In genomic region chr11:116413631-116414022, GRCm38 (mm10) we compare ENCODE assay signal across 9 mouse cellular contexts. TPM values are rescaled to one million over a fixed set of nuclear protein-coding genes. Genes with fewer than 3 reads are reported as not detected.
DNase-seq lines count a peak whose midpoint lies in the region; ATAC-seq and TF ChIP-seq lines count a peak whose summit lies in the region.
"Had no signal": no experiment of that assay in that cellular context is flagged by ENCODE, and none has a peak within 500 bp of the region (broad histone marks: within the 10 kb centered on the region; RNA-seq: fewer than 3 reads in every experiment).

No protein-coding gene starts in this region.

- 0 out of 2 replicates have a peak, but pooled peaks cover 6% of the 10 kb centered on the region for H3K27me3 ChIP-seq in heart, embryonic 11.5 days (ENCODE audit: control insufficient read depth, insufficient read depth, low read length)
- no peaks in the 10 kb centered on the region for H3K27me3 ChIP-seq in hindbrain, embryonic 14.5 days (ENCODE audit: control insufficient read depth, insufficient read depth, low read length)
- H3K27me3 ChIP-seq in midbrain, embryonic 12.5 days = peaks cover 14% of the 10 kb centered on the region

- peaks cover 11% of the 10 kb centered on the region; the same call in 1 of the 2 replicates for H3K4me1 ChIP-seq in heart, embryonic 11.5 days (ENCODE audit: control insufficient read depth, insufficient read depth, low read length)
- peaks cover 8 to 10% of the 10 kb centered on the region in 2 experiments; a peak in 3 of 4 replicates for H3K4me1 ChIP-seq in ES-E14 (ENCODE audit: control insufficient read depth in 2 of 2, insufficient read depth in 2 of 2, low read length in 2 of 2, poor library complexity in 1 of 2)
- peaks cover 15% of the 10 kb centered on the region for H3K4me1 ChIP-seq in hindbrain, embryonic 14.5 days (replicated peaks; ENCODE audit: control insufficient read depth, insufficient read depth, low read length)
- H3K4me1 ChIP-seq in midbrain, embryonic 12.5 days = peaks cover 29% of the 10 kb centered on the region

- 65% methylated on average over 4 of the region's 4 CpGs for WGBS in heart, embryonic 11.5 days (ENCODE audit: insufficient replicate concordance)
- 61% methylated on average over 4 of the region's 4 CpGs for WGBS in hindbrain, embryonic 14.5 days
- 84% methylated on average over 4 of the region's 4 CpGs for WGBS in midbrain, embryonic 12.5 days

- no peak overlapping the region for H3K27ac ChIP-seq in heart, embryonic 11.5 days (ENCODE audit: low read depth, low read length)
- H3K27ac ChIP-seq in ES-E14 (ENCODE audit: insufficient read depth, low read depth, low read length, poor library complexity, severe bottlenecking) = no peak overlapping the region
- peak overlapping the region; percentile 97 for H3K27ac ChIP-seq in hindbrain, embryonic 14.5 days
- H3K27ac ChIP-seq in midbrain, embryonic 12.5 days (replicated peaks) = peak overlapping the region; percentile 87

- no peak for ATAC-seq in heart, embryonic 11.5 days (replicated peaks; ENCODE audit: insufficient number of reproducible peaks, low FRiP score, low TSS enrichment)
- ATAC-seq in hindbrain, embryonic 14.5 days (ENCODE audit: low FRiP score) = peak; percentile 9; the same call in 1 of the 2 replicates
- ATAC-seq in midbrain, embryonic 12.5 days (ENCODE audit: low FRiP score, low read depth) = peak; percentile 32; the same call in 1 of the 2 replicates

- no peaks in the 10 kb centered on the region for H3K36me3 ChIP-seq in heart, embryonic 11.5 days (ENCODE audit: control insufficient read depth, insufficient read depth, low read length)
- no peaks in the 10 kb centered on the region for H3K36me3 ChIP-seq in ES-E14 (ENCODE audit: control insufficient read depth, insufficient read depth, low read length, poor library complexity, severe bottlenecking)
- no peaks in the 10 kb centered on the region for H3K36me3 ChIP-seq in hindbrain, embryonic 14.5 days (replicated peaks; ENCODE audit: control insufficient read depth, insufficient read depth)
- H3K36me3 ChIP-seq in midbrain, embryonic 12.5 days = no peaks in the 10 kb centered on the region

- H3K4me2 ChIP-seq in heart, embryonic 11.5 days = peak overlapping the region; percentile 100
- peak overlapping the region; percentile 74 for H3K4me2 ChIP-seq in hindbrain, embryonic 14.5 days (replicated peaks)
- H3K4me2 ChIP-seq in midbrain, embryonic 12.5 days (replicated peaks) = peak overlapping the region; percentile 99

- no peaks in the 10 kb centered on the region for H3K9me3 ChIP-seq in heart, embryonic 11.5 days (replicated peaks; ENCODE audit: control insufficient read depth, low read length)
- no peaks in the 10 kb centered on the region for H3K9me3 ChIP-seq in ES-E14 (ENCODE audit: control insufficient read depth, insufficient read depth, low read depth, low read length)
- no peaks in the 10 kb centered on the region for H3K9me3 ChIP-seq in hindbrain, embryonic 14.5 days (ENCODE audit: control insufficient read depth, low read length)
- no peaks in the 10 kb centered on the region for H3K9me3 ChIP-seq in midbrain, embryonic 12.5 days

- H3K4me3 ChIP-seq in heart, embryonic 11.5 days (ENCODE audit: low read depth, low read length) = no peak overlapping the region
- peak overlapping the region in 1 of 2 experiments; percentile 95; a peak in 3 of 4 replicates for H3K4me3 ChIP-seq in ES-E14 (ENCODE audit: insufficient read depth in 1 of 2, low read depth in 1 of 2, low read length in 2 of 2, poor library complexity in 1 of 2, severe bottlenecking in 1 of 2)
- peak overlapping the region; percentile 88 for H3K4me3 ChIP-seq in hindbrain, embryonic 14.5 days (replicated peaks; ENCODE audit: low read length)
- H3K4me3 ChIP-seq in midbrain, embryonic 12.5 days = peak overlapping the region; percentile 86

- in situ Hi-C loops in ES-E14 (cut with MboI; ENCODE audit: low sequenced_read_pairs in 2 of 2, unreplicated experiment in 2 of 2) = no loop called here

- no peak for DNase-seq in heart, adult 18-20 months
- DNase-seq in ES-E14 (ENCODE audit: low read depth, low spot score) = no peak
- peak; percentile 33 for DNase-seq in hindbrain, embryonic 14.5 days (ENCODE audit: low spot score)
- DNase-seq in right cerebral cortex, postnatal 10 days (ENCODE audit: low spot score in 2 of 2) = no peak
- no peak for DNase-seq in spleen, postnatal 10 days (ENCODE audit: low spot score in 2 of 2)
- DNase-seq in urinary bladder, postnatal 4 days (ENCODE audit: low spot score in 2 of 2) = no peak

- peak overlapping the region; percentile 84; the same call in 1 of the 2 replicates for H3K9ac ChIP-seq in heart, embryonic 11.5 days (ENCODE audit: low read depth, low read length)
- H3K9ac ChIP-seq in ES-E14 (ENCODE audit: insufficient read depth, low read depth, low read length, poor library complexity, severe bottlenecking) = peak overlapping the region; percentile 82; the same call in 1 of the 2 replicates
- H3K9ac ChIP-seq in hindbrain, embryonic 14.5 days = peak overlapping the region; percentile 95
- H3K9ac ChIP-seq in midbrain, embryonic 12.5 days (replicated peaks) = no peak overlapping the region; the same call in 1 of the 2 replicates

TF ChIP-seq in ES-E14, 5 proteins besides CTCF, POLR2A, EP300 and RAD21:
- TF ChIP-seq MAFK (IDR thresholded peaks at IDR 0.05; ENCODE audit: insufficient read depth, low read depth, low read length) (no peak), ZC3H11A (IDR thresholded peaks at IDR 0.05; ENCODE audit: borderline replicate concordance, low read depth, low read length) (no peak), ZNF384 (IDR thresholded peaks at IDR 0.05; ENCODE audit: low read depth, low read length) (no peak), HCFC1 (IDR thresholded peaks at IDR 0.05; ENCODE audit: borderline replicate concordance, insufficient read depth, low read length) (no peak)

RNA-seq across cellular contexts. Expression of gene Rnf157, which starts 0.8 kb away (rescaled TPM):
- polyA plus RNA-seq in heart, embryonic 11.5 days (2014; fragmentation: Nextera tagmentation; extraction: Ambion mirVana) = 8.6 and 9.2 TPM in 2 replicates
- total RNA-seq in heart, adult 18-20 months (2021) = 1 to 10 TPM; 5.8 to 7.2 TPM
- 3.7 and 6.1 TPM in 2 replicates for total RNA-seq in ES-E14 (2012; rRNA removed)
- polyA plus RNA-seq in hindbrain, embryonic 14.5 days (2014; fragmentation: Nextera tagmentation; extraction: Ambion mirVana) = 68.5 and 75.5 TPM in 2 replicates
- polyA plus RNA-seq in midbrain, embryonic 12.5 days (2016; fragmentation: Nextera tagmentation; extraction: Ambion mirVana) = 35.7 and 37.8 TPM in 2 replicates
- polyA plus RNA-seq: erythroblast, embryonic 14.5 days had no signal

RNA-seq across cellular contexts. Expression of gene Ubald2, which starts 20.3 kb away (rescaled TPM):
- polyA plus RNA-seq in heart, embryonic 11.5 days (2014; fragmentation: Nextera tagmentation; extraction: Ambion mirVana) = 60.6 and 68.3 TPM in 2 replicates
- total RNA-seq in heart, adult 18-20 months (2021) = 10 to 100 TPM; 32.0 to 33.3 TPM
- total RNA-seq in ES-E14 (2012; rRNA removed) = 106 and 117 TPM in 2 replicates
- polyA plus RNA-seq in hindbrain, embryonic 14.5 days (2014; fragmentation: Nextera tagmentation; extraction: Ambion mirVana) = 61.4 and 67.6 TPM in 2 replicates
- polyA plus RNA-seq in midbrain, embryonic 12.5 days (2016; fragmentation: Nextera tagmentation; extraction: Ambion mirVana) = 47.7 and 52.5 TPM in 2 replicates

RNA-seq across cellular contexts. Expression of gene Qrich2, which starts 52.4 kb away (rescaled TPM):
- polyA plus RNA-seq in heart, embryonic 11.5 days (2014; fragmentation: Nextera tagmentation; extraction: Ambion mirVana) = 0.31 TPM in 1 of 2 replicates, not detected in the other
- under 1 TPM in 1 of 2 experiments, not detected in 1; 0.05 TPM for total RNA-seq in heart, adult 18-20 months (2021)
- total RNA-seq in ES-E14 (2012; rRNA removed) = 0.22 and 0.37 TPM in 2 replicates
- 0.09 TPM in 1 of 2 replicates, not detected in the other for polyA plus RNA-seq in hindbrain, embryonic 14.5 days (2014; fragmentation: Nextera tagmentation; extraction: Ambion mirVana)
- polyA plus RNA-seq in midbrain, embryonic 12.5 days (2016; fragmentation: Nextera tagmentation; extraction: Ambion mirVana) = not detected in 2 replicates
- polyA plus RNA-seq: erythroblast, embryonic 14.5 days had no signal

Comparison
In these comparisons a context has a peak if more than half of its experiments do, and no peak if none do; other contexts are left out.
1. H3K27ac ChIP-seq: peak in hindbrain, embryonic 14.5 days (single experiment) and midbrain, embryonic 12.5 days (single experiment); none in heart, embryonic 11.5 days (single experiment) and ES-E14 (single experiment).
2. Peak in every context shown above with its lines, with median percentiles within 50 percentile points of each other: H3K4me2 ChIP-seq.